Mouse (Mus musculus): Measurements from ENCODE around the gene Col2a1.

Col2a1 gene

GRCm38 (mm10) chr15:98002991-98003821 lies 1.3 kb downstream of the Col2a1 start:
- peak; percentile 76 for DNase-seq (ENCODE audit: low spot score)

- peak; percentile 78 for DNase-seq (ENCODE audit: low spot score)
These were observed 2.1 kb downstream of the Col2a1 start for GRCm38 (mm10) chr15:98002113-98002990.

- DNase-seq (ENCODE audit: low spot score), result peak; percentile 79
These were observed 3.0 kb downstream of the Col2a1 start for GRCm38 (mm10) chr15:98001321-98002112.

DNA sequence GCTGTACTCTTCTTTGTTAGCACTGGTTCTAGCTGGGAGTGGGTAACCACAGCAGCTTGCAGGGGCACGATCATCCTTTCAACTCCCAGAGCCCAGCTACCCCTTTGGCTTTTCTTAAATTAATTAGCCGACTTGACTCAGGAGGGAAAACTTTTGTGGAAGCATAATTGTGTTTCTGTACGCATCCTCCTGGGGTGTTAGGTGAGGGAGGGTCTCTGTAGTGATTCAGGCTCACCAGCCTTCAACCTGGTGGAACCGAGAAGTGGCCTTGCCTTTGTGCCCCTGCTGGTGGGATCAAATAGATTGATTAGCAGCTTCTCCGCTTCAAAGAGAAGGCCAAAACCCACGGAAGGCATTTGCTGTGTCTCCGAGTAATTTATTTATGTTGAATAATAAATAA lies 4.5 kb downstream of the Col2a1 start:
- DNase-seq (ENCODE audit: low spot score), result no peak

DNA sequence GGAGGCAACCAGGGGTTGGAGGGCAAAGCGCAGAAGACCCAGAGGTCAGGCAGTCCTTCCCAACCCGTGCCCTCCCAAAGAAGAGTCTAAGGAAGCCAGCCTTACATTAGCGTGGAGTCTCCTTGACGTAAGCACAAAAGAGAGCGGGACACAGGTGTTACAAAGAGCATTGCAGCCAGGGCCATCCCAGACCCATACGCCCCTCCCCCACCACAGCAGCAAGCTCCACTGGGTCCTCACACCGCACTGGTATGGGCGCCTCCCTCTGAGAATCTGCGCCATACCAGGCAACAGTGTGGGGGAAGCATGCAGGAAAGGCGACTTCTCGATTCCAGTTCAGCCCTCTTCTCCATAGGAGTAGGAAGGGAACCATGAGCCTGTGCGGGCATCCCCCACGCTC lies 4.9 kb downstream of the Col2a1 start:
- peak; percentile 10 for DNase-seq (ENCODE audit: low spot score)

DNA sequence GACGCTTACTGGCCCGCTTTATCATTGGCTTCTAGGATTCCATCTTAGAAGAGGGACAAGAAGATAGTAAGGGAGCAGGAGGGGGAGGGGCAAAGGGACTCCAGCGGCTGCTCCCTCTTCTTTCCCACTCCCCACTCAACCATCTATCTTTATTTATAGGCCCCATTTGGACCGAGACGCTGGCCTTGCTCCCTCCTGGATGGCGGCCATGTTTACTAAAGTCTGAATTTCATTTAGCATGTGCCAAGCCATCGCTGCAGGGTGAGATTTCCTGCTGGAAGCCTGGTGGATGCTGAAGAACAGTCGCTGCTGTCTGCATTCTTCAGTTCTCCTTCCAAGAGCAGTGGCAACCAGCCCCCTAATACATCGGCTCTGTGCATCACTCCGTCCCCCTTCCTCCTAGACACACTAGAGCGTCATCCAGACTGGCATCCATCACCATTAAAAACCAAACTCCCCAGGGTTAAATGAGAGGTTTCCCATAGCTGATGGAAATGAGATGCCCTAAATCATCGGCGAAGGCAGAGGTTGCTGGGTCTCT lies 7.7 kb downstream of the Col2a1 start:
- no peak for DNase-seq (ENCODE audit: low spot score)

GRCm38 (mm10) chr15:97992712-97993286 lies 11.7 kb downstream of the Col2a1 start:
- peak; percentile 95 for DNase-seq (ENCODE audit: low spot score)

GRCm38 (mm10) chr15:97992027-97992711 lies 12.3 kb downstream of the Col2a1 start:
- peak; percentile 57 for DNase-seq (ENCODE audit: low spot score)

- DNase-seq (ENCODE audit: low spot score), result peak; percentile 66
These were observed 13.1 kb downstream of the Col2a1 start for GRCm38 (mm10) chr15:97991285-97991895.

DNA sequence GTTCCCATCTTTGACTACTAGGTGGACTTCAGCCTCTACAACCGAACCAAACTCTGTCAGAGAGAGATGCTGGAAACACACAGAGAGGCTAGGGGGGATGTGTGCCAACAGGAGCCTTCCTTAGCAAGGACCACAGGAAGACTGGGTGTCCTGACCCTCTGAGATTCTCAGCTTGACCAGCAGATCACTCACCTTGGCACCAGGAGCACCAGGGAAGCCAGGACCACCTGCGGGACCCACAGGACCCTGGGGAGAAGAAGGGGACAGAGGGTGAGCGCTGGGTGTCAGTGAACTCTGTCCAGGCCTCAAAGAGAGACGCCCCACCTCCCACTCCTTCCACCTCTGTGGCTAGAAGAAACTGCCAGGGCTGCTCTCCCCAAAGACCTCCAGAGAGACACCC lies 13.8 kb downstream of the Col2a1 start:
- peak; percentile 25 for DNase-seq (ENCODE audit: low spot score)

DNA sequence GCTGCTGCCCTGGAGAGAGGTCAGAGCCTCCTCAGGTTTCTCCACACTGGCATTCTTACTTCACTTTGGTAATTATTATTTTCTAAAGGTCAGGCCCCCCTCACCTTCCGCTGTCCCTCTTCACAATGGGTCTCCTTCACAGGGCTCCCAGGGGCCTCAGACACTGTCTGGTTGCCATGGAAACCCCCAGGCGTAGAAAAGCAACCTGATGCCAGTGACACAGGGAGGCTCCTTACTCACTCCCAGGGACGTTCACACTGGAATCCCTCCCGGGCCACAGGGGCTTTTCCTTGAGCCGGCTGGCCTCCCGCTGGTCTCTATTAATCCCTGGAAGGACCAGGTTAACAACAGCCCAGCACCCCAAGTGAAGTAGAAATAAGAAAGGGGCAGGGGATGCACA lies 14.4 kb downstream of the Col2a1 start:
- DNase-seq (ENCODE audit: low spot score), result peak; percentile 96

DNA sequence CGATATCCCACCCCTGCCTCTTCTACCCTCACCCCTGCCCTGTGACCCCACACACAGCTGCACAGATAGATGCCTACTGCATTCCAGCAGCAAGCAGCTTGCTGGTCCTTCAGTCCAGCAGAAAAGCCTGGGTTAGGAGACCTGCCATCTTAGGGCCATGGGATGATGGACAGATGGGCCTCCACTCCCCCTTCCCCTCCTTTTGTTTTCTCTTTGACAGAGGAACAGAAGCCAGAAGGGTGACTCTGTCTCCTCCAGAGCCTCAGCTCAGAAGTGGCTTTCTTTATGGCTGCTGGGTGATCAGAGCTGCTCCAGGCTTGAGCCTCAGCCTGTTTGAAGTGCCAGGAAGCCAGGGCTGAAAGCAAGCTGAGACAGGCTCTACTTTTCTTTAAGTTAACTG lies 15.0 kb downstream of the Col2a1 start:
- DNase-seq (ENCODE audit: low spot score), result peak; percentile 78

DNA sequence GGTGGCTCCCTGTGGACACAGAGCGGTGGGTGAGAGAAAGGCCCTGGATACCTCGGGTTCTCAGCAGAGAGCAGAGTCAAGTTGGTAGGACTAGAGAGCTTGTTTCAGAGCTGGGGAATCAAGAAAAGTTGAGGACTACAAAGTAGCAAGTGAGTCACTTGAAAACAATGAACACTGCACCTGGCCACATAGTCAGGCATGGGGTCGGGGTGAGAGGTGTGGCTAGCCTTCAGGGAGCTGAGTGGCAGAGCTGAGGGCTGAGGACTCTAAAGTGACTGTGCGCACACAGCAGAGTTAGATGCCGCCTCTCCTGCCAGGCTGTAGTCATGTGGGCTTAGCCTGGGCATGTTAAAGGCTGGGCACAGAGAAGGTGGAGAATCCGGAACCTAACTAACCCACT lies 22.9 kb downstream of the Col2a1 start:
- no peak for DNase-seq (ENCODE audit: low spot score)

GRCm38 (mm10) chr15:97973248-97974005 lies 31.1 kb downstream of the Col2a1 start:
- DNase-seq (ENCODE audit: low spot score), result no peak

DNA sequence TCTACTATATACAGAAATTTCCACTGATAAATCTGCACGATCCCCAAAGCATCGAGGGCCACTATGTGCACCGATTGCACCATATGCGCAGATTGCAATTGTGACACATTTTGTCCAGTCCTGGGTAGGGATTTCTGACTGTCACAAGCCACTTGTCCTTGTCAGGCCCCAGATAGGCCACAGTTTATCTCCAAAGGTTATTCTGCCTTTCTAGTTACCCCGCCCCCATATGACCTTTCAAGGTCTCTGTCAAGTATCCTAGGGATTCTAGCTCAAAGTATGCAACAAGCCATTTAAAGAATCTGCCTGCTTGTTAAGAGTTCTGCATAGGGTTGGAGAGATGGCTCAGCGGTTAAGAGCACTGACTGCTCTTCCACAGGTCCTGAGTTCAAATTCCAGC lies 31.9 kb downstream of the Col2a1 start:
- peak; percentile 4 for DNase-seq (ENCODE audit: low spot score)

DNA sequence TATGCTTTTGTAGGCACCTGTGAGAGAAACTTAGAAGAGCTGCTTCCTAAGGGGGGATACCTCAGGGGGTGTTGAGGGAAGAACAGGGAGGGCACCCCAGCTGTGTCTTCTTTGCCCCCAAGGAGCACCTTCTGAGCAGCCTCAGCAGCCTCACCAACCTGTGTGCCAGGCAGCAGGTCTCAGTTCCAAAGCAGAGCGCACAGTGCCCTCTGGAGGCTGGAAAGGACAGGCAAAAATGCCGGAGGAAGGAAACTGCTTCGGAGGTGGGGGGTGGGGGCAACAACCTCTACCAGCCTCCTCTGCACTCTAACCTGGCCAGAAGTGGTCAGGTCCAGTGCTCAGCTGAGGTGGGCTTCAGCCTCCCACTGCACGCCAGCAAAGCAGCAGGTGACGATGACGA lies 34.2 kb downstream of the Col2a1 start:
- peak; percentile 69 for DNase-seq (ENCODE audit: low spot score)

DNA sequence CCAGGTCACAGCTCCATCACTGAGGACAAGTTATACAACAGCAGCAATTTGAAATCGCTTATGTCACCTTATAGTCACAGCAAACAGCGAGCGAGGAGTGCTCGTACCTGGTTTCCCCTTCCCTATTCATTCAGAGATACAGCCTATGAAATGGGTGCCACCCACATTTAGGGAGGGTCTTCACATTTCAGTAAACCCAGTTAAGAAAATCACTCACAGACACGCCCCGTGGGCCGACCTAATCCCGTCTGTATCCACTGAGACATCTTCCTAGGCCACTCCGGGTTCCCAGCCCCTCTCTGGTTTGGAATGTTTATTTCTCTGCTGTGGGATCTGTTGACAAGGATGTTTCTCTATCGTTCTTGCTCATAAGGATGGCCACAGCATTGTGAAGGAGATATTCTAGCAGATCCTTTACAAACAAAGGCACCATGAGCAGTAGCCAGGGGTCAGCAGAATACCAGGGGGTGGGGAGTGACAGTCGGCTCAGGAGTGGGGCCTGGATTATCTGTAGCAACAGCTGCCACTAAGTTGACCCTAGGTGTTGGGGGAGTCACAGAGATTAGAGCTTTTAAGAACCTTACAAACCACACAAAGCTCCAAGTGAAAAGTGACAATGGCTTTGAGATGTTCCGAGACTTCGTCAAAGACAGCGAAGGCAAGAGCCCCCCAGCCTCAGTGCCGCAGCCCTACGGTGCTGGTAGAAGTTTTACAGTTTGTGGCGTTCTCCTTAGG lies 39.0 kb downstream of the Col2a1 start:
- no peak for DNase-seq (ENCODE audit: low spot score)

- no peak for DNase-seq (ENCODE audit: low spot score)
These were observed 39.7 kb downstream of the Col2a1 start for GRCm38 (mm10) chr15:97964836-97965187.
